ENCODE assay signal across 8 mouse cellular contexts in genomic region chr19:41597170-41597894, GRCm38 (mm10). TPM values are rescaled to one million over a fixed set of nuclear protein-coding genes. Genes with fewer than 3 reads are reported as not detected.
DNase-seq lines count a peak whose midpoint lies in the region; ATAC-seq and TF ChIP-seq lines count a peak whose summit lies in the region.

No protein-coding gene starts in this region.

- no peaks in the 10 kb centered on the region for H3K36me3 ChIP-seq in embryonic facial prominence, embryonic 14.5 days (ENCODE audit: control insufficient read depth, insufficient read depth, low read length)
- H3K36me3 ChIP-seq in embryonic facial prominence, embryonic 10.5 days (replicated peaks), result no peaks in the 10 kb centered on the region
- no peaks in the 10 kb centered on the region for H3K36me3 ChIP-seq in heart, adult 2 months (ENCODE audit: control insufficient read depth, insufficient read depth, low read length)

- TF ChIP-seq POLR2A in heart, adult 2 months (IDR thresholded peaks at IDR 0.05; ENCODE audit: insufficient read depth, low read depth, low read length), result no peak

- no peak overlapping the region for H3K27ac ChIP-seq in embryonic facial prominence, embryonic 14.5 days (replicated peaks; ENCODE audit: low read depth, low read length)
- no peak overlapping the region for H3K27ac ChIP-seq in embryonic facial prominence, embryonic 10.5 days (replicated peaks)
- H3K27ac ChIP-seq in heart, adult 2 months, result no peak overlapping the region

- TF ChIP-seq CTCF in heart, adult 2 months (IDR thresholded peaks at IDR 0.05), result no peak

- no peaks in the 10 kb centered on the region for H3K27me3 ChIP-seq in embryonic facial prominence, embryonic 14.5 days (replicated peaks; ENCODE audit: control insufficient read depth, insufficient read depth, low read length)
- peaks cover 11% of the 10 kb centered on the region; the same call in 1 of the 2 replicates for H3K27me3 ChIP-seq in embryonic facial prominence, embryonic 10.5 days (replicated peaks; ENCODE audit: low read depth, poor library complexity, severe bottlenecking)
- H3K27me3 ChIP-seq in heart, adult 2 months (ENCODE audit: control insufficient read depth, insufficient read depth, low read length), result no peaks in the 10 kb centered on the region

- ATAC-seq in embryonic facial prominence, embryonic 14.5 days (ENCODE audit: low read depth), result no peak
- ATAC-seq in inflammation-experienced regulatory T-cells, adult 6 months, result no peak
- no peak for ATAC-seq in cerebellum, adult (ENCODE audit: insufficient number of reproducible peaks, low FRiP score, low TSS enrichment)

- no peaks in the 10 kb centered on the region for H3K9me3 ChIP-seq in embryonic facial prominence, embryonic 14.5 days (ENCODE audit: control insufficient read depth, low read length)
- H3K9me3 ChIP-seq in embryonic facial prominence, embryonic 10.5 days, result no peaks in the 10 kb centered on the region

- TF ChIP-seq EP300 in heart, adult 2 months (IDR thresholded peaks at IDR 0.05; ENCODE audit: insufficient read depth, low read depth, low read length), result no peak

- no peaks in the 10 kb centered on the region for H3K4me1 ChIP-seq in embryonic facial prominence, embryonic 14.5 days (ENCODE audit: control insufficient read depth, insufficient read depth, low read length)
- peaks cover 10% of the 10 kb centered on the region for H3K4me1 ChIP-seq in embryonic facial prominence, embryonic 10.5 days
- peaks cover 5% of the 10 kb centered on the region for H3K4me1 ChIP-seq in heart, adult 2 months (ENCODE audit: control insufficient read depth, insufficient read depth, low read length)

- H3K4me3 ChIP-seq in embryonic facial prominence, embryonic 14.5 days (ENCODE audit: low read depth, low read length), result no peak overlapping the region
- no peak overlapping the region for H3K4me3 ChIP-seq in embryonic facial prominence, embryonic 10.5 days
- no peak overlapping the region for H3K4me3 ChIP-seq in heart, adult 2 months

- DNase-seq in embryonic facial prominence, embryonic 14.5 days (ENCODE audit: low spot score), result peak; percentile 31
- no peak for DNase-seq in embryonic facial prominence, embryonic 10.5 days (ENCODE audit: low spot score)
- peak; percentile 22 for DNase-seq in CD4-positive, CD25-positive, alpha-beta regulatory T cell, adult 2 months (ENCODE audit: low read depth, low spot score)
- peak; percentile 43 to 68 for DNase-seq in heart, adult 2 months
- peak; percentile 79 for DNase-seq in lung, postnatal 25 days (ENCODE audit: low spot score)
- DNase-seq in cerebellum, adult 9-11 months, result no peak

- 81% methylated on average over 6 of the region's 6 CpGs for WGBS in embryonic facial prominence, embryonic 14.5 days
- WGBS in embryonic facial prominence, embryonic 10.5 days, result 86% methylated on average over 6 of the region's 6 CpGs
- 36% methylated on average over 6 of the region's 6 CpGs for whole genome bisulfite sequencing in heart, adult 2 months

- intact Hi-C loops in heart, adult 2 months (cut with DNase I), result no loop called here

- no peak overlapping the region for H3K4me2 ChIP-seq in embryonic facial prominence, embryonic 14.5 days (ENCODE audit: low read depth, low read length)

- H3K9ac ChIP-seq in embryonic facial prominence, embryonic 14.5 days (ENCODE audit: low read depth, low read length), result no peak overlapping the region
- H3K9ac ChIP-seq in heart, adult 2 months (ENCODE audit: low read depth, low read length), result no peak overlapping the region

- no peaks in the 10 kb centered on the region for H3K79me2 ChIP-seq in heart, adult 2 months (replicated peaks; ENCODE audit: control insufficient read depth, insufficient read depth, low read length)

RNA-seq across cellular contexts. Expression of gene Gm340, which starts 15.2 kb away (rescaled TPM):
- polyA plus RNA-seq in embryonic facial prominence, embryonic 14.5 days (2014; fragmentation: Nextera tagmentation; extraction: Ambion mirVana), result 3.5 and 3.8 TPM in 2 replicates
- 3.2 and 3.6 TPM in 2 replicates for polyA plus RNA-seq in embryonic facial prominence, embryonic 10.5 days (2016; fragmentation: Nextera tagmentation; extraction: Ambion mirVana)
- 1 to 10 TPM; 8.8 to 9.9 TPM for total RNA-seq in heart, adult 2 months (2021)
- polyA plus RNA-seq in heart, adult 2 months (2012; rRNA removed), result 0.68 and 1.4 TPM in 2 replicates
- polyA plus RNA-seq in inflammation-experienced regulatory T-cells, adult 6 months (2017; shearing (Covaris generic)), result 1 to 10 TPM; 3.3 to 4.3 (median 4.1) TPM

Comparison
In these comparisons a context has a peak if more than half of its experiments do, and no peak if none do; other contexts are left out.
1. DNase-seq: peak in embryonic facial prominence, embryonic 14.5 days (single experiment), CD4-positive, CD25-positive, alpha-beta regulatory T cell, adult 2 months (single experiment), heart, adult 2 months (2 of 2) and lung, postnatal 25 days (single experiment); none in embryonic facial prominence, embryonic 10.5 days (single experiment) and cerebellum, adult 9-11 months (single experiment).